Mouse (Mus musculus) hindbrain, embryonic 15.5 days (tissue): Measurements from ENCODE around the gene Cfap44. TPM values are rescaled to one million over a fixed set of nuclear protein-coding genes. Genes with fewer than 3 reads are reported as not detected.

Experiments used
- ATAC-seq: fragments of 200-750 bp; cut with Nextera tagmentation; 2 replicates; pipeline ENCODE4 v1.8.0; 2017; ENCODE audit warnings: low read depth, moderate number of reproducible peaks, moderate TSS enrichment; ENCODE audit not compliant: low FRiP score
- H3K27ac ChIP-seq: fragments of 300-500 bp; sonication (generic); replicated peaks from 2 replicates; pipeline ENCODE4 v1.5.1; 2015; ENCODE audit warnings: mild to moderate bottlenecking, inconsistent platforms
- H3K27me3 ChIP-seq: fragments of 300-500 bp; sonication (generic); 2 replicates; pipeline ENCODE4 v1.6.1; 2015; ENCODE audit warnings: control low read depth, inconsistent platforms
- H3K36me3 ChIP-seq: fragments of 300-500 bp; sonication (generic); 2 replicates; pipeline ENCODE4 v1.6.1; 2015; ENCODE audit warnings: control low read depth, inconsistent platforms
- H3K4me1 ChIP-seq: fragments of 300-500 bp; sonication (generic); replicated peaks from 2 replicates; pipeline ENCODE4 v1.6.1; 2015; ENCODE audit warnings: control low read depth, inconsistent platforms
- H3K4me2 ChIP-seq: fragments of 300-500 bp; sonication (generic); 2 replicates; pipeline ENCODE4 v1.6.1; 2015; ENCODE audit warnings: moderate library complexity, mild to moderate bottlenecking, inconsistent platforms
- H3K4me3 ChIP-seq: fragments of 300-500 bp; sonication (generic); 2 replicates; pipeline ENCODE4 v1.5.1; 2015; ENCODE audit warnings: mild to moderate bottlenecking, inconsistent platforms
- H3K9ac ChIP-seq: fragments of 300-500 bp; sonication (generic); 2 replicates; pipeline ENCODE4 v1.6.1; 2015; ENCODE audit warnings: inconsistent platforms
- H3K9me3 ChIP-seq: fragments of 300-500 bp; sonication (generic); 2 replicates; pipeline ENCODE4 v1.6.1; 2016; ENCODE audit warnings: control low read depth, inconsistent platforms
- WGBS: fragments of 180-500 bp; shearing (Covaris S2); methylation state at CpG from one replicate; pipeline ENCODE4 v1.1.7; 2015; 5-methylcytosine and 5-hydroxymethylcytosine counted together
- polyA plus RNA-seq: library from polyadenylated mRNA; unstranded; fragments of >200 nt; fragmentation: Nextera tagmentation; extraction: Ambion mirVana; gene quantifications from 2 replicates; pipeline ENCODE4 v1.2.1, GENCODE M21; 2015

Cfap44 gene
- polyA plus RNA-seq, 1 experiment from 2014 or later: 5.1 TPM

- Histone ChIP-seq H3K9me3 (no peaks in the 10 kb centered on the region), H3K36me3 (no peaks in the 10 kb centered on the region), H3K4me2 (no peak overlapping the region), H3K4me1 (0 out of 2 replicates have a peak, but pooled peaks cover 7% of the 10 kb centered on the region), H3K27ac (no peak overlapping the region), H3K27me3 (no peaks in the 10 kb centered on the region), H3K9ac (no peak overlapping the region), H3K4me3 (no peak overlapping the region)
- ATAC-seq: no peak
- 10% methylated on average over 7 of the region's 7 CpGs for WGBS
These were observed 89.5 kb downstream of the Cfap44 start for GRCm38 (mm10) chr16:44484079-44484478.

- Histone ChIP-seq H3K4me2 (no peak overlapping the region), H3K4me1 (0 out of 2 replicates have a peak, but pooled peaks cover 7% of the 10 kb centered on the region), H3K9me3 (no peaks in the 10 kb centered on the region), H3K4me3 (no peak overlapping the region), H3K27ac (no peak overlapping the region), H3K36me3 (no peaks in the 10 kb centered on the region), H3K27me3 (no peaks in the 10 kb centered on the region), H3K9ac (no peak overlapping the region)
- no peak for ATAC-seq
- 81% methylated on average over 10 of the region's 10 CpGs for WGBS
These were observed 90.2 kb downstream of the Cfap44 start for GRCm38 (mm10) chr16:44484831-44485230.

- ATAC-seq: no peak
- H3K4me3 ChIP-seq: no peak overlapping the region
- H3K27me3 ChIP-seq: no peaks in the 10 kb centered on the region
- H3K27ac ChIP-seq: no peak overlapping the region
- H3K9ac ChIP-seq: no peak overlapping the region
- H3K9me3 ChIP-seq: no peaks in the 10 kb centered on the region
- H3K4me1 ChIP-seq: 0 out of 2 replicates have a peak, but pooled peaks cover 7% of the 10 kb centered on the region
- 72% methylated on average over 8 of the region's 8 CpGs for WGBS
- 0 out of 2 replicates have a peak, but pooled peaks cover 2% of the 10 kb centered on the region for H3K36me3 ChIP-seq
- no peak overlapping the region for H3K4me2 ChIP-seq
These were observed 91.1 kb downstream of the Cfap44 start for GRCm38 (mm10) chr16:44485691-44486090.

GRCm38 (mm10) chr16:44486612-44487011 is 92.0 kb downstream of the Cfap44 start:
- H3K9me3 ChIP-seq: no peaks in the 10 kb centered on the region
- no peaks in the 10 kb centered on the region for H3K27me3 ChIP-seq
- H3K4me1 ChIP-seq: 0 out of 2 replicates have a peak, but pooled peaks cover 7% of the 10 kb centered on the region
- 71% methylated on average over 9 of the region's 9 CpGs for WGBS
- no peak for ATAC-seq
- no peak overlapping the region for H3K4me3 ChIP-seq
- H3K4me2 ChIP-seq: no peak overlapping the region
- no peak overlapping the region for H3K9ac ChIP-seq
- no peak overlapping the region for H3K27ac ChIP-seq
- H3K36me3 ChIP-seq: 0 out of 2 replicates have a peak, but pooled peaks cover 4% of the 10 kb centered on the region

GRCm38 (mm10) chr16:44487194-44487593 is 92.6 kb downstream of the Cfap44 start:
- 0 out of 2 replicates have a peak overlapping the region, but pooled peaks have one; percentile 6 for H3K27ac ChIP-seq
- 66% methylated on average over 13 of the region's 13 CpGs for WGBS

GRCm38 (mm10) chr16:44491051-44491450 is 96.5 kb downstream of the Cfap44 start:
- no peak overlapping the region for H3K4me2 ChIP-seq
- WGBS: 95% methylated on average over 9 of the region's 9 CpGs
- no peak for ATAC-seq
- H3K27ac ChIP-seq: no peak overlapping the region
- 0 out of 2 replicates have a peak, but pooled peaks cover 4% of the 10 kb centered on the region for H3K36me3 ChIP-seq
- no peak overlapping the region for H3K9ac ChIP-seq
- H3K4me3 ChIP-seq: no peak overlapping the region
- H3K9me3 ChIP-seq: no peaks in the 10 kb centered on the region
- no peaks in the 10 kb centered on the region for H3K27me3 ChIP-seq
- peaks cover 18% of the 10 kb centered on the region for H3K4me1 ChIP-seq

More at GRCm38 (mm10) chr16:44487194-44487593, 92.6 kb downstream of the Cfap44 start:
- Histone ChIP-seq H3K9ac (no peak overlapping the region), H3K9me3 (no peaks in the 10 kb centered on the region), H3K27me3 (no peaks in the 10 kb centered on the region), H3K4me1 (0 out of 2 replicates have a peak, but pooled peaks cover 1% of the 10 kb centered on the region), H3K4me2 (no peak overlapping the region), H3K4me3 (no peak overlapping the region), H3K36me3 (0 out of 2 replicates have a peak, but pooled peaks cover 4% of the 10 kb centered on the region)
- ATAC-seq: no peak

- WGBS: 91% methylated on average over 6 of the region's 6 CpGs
- no peak for ATAC-seq
- Histone ChIP-seq H3K9ac (no peak overlapping the region), H3K9me3 (no peaks in the 10 kb centered on the region), H3K4me3 (no peak overlapping the region), H3K4me2 (no peak overlapping the region), H3K27me3 (no peaks in the 10 kb centered on the region), H3K27ac (no peak overlapping the region), H3K4me1 (peaks cover 22% of the 10 kb centered on the region), H3K36me3 (0 out of 2 replicates have a peak, but pooled peaks cover 4% of the 10 kb centered on the region)
These were observed 97.6 kb downstream of the Cfap44 start for GRCm38 (mm10) chr16:44492151-44492550.

- Histone ChIP-seq H3K36me3 (peaks cover 4% of the 10 kb centered on the region; the same call in 1 of the 2 replicates), H3K27ac (no peak overlapping the region), H3K9me3 (no peaks in the 10 kb centered on the region), H3K9ac (no peak overlapping the region), H3K4me3 (no peak overlapping the region), H3K4me2 (no peak overlapping the region), H3K27me3 (no peaks in the 10 kb centered on the region), H3K4me1 (peaks cover 23% of the 10 kb centered on the region)
- ATAC-seq: no peak
- 87% methylated on average over 9 of the region's 9 CpGs for WGBS
These were observed 98.1 kb downstream of the Cfap44 start for GRCm38 (mm10) chr16:44492706-44493105.

- WGBS: 30% methylated on average over 6 of the region's 6 CpGs
- Histone ChIP-seq H3K36me3 (peaks cover 12% of the 10 kb centered on the region), H3K4me3 (no peak overlapping the region)
These were observed 99.3 kb downstream of the Cfap44 start for GRCm38 (mm10) chr16:44493868-44494267.

GRCm38 (mm10) chr16:44494441-44495108 is 100.0 kb downstream of the Cfap44 start:
- Histone ChIP-seq H3K4me2 (no peak overlapping the region), H3K4me1 (peaks cover 23% of the 10 kb centered on the region), H3K36me3 (peaks cover 14% of the 10 kb centered on the region), H3K9me3 (no peaks in the 10 kb centered on the region), H3K9ac (no peak overlapping the region), H3K27ac (peak overlapping the region; percentile 56), H3K27me3 (no peaks in the 10 kb centered on the region), H3K4me3 (no peak overlapping the region)
- ATAC-seq: peak; percentile 73
- 32% methylated on average over 8 of the region's 8 CpGs for WGBS

More at GRCm38 (mm10) chr16:44493868-44494267, 99.3 kb downstream of the Cfap44 start:
- H3K9me3 ChIP-seq: no peaks in the 10 kb centered on the region
- H3K4me2 ChIP-seq: no peak overlapping the region
- peak overlapping the region; percentile 56 for H3K27ac ChIP-seq
- ATAC-seq: no peak; the same call in 1 of the 2 replicates
- no peak overlapping the region for H3K9ac ChIP-seq
- peaks cover 23% of the 10 kb centered on the region for H3K4me1 ChIP-seq
- no peaks in the 10 kb centered on the region for H3K27me3 ChIP-seq

GRCm38 (mm10) chr16:44496971-44497464 is 102.4 kb downstream of the Cfap44 start:
- no peak overlapping the region for H3K4me3 ChIP-seq
- H3K9ac ChIP-seq: no peak overlapping the region
- 0 out of 2 replicates have a peak overlapping the region, but pooled peaks have one; percentile 8 for H3K27ac ChIP-seq
- H3K27me3 ChIP-seq: no peaks in the 10 kb centered on the region
- ATAC-seq: no peak
- H3K9me3 ChIP-seq: no peaks in the 10 kb centered on the region
- H3K36me3 ChIP-seq: peaks cover 18% of the 10 kb centered on the region
- H3K4me2 ChIP-seq: no peak overlapping the region
- WGBS: 78% methylated on average over 15 of the region's 15 CpGs
- H3K4me1 ChIP-seq: peaks cover 23% of the 10 kb centered on the region

- Histone ChIP-seq H3K9ac (no peak overlapping the region), H3K4me3 (no peak overlapping the region), H3K36me3 (peaks cover 18% of the 10 kb centered on the region), H3K9me3 (no peaks in the 10 kb centered on the region), H3K4me1 (peaks cover 26% of the 10 kb centered on the region), H3K4me2 (no peak overlapping the region), H3K27ac (no peak overlapping the region), H3K27me3 (no peaks in the 10 kb centered on the region)
- ATAC-seq: no peak
- WGBS: 89% methylated on average over 3 of the region's 3 CpGs
These were observed 103.9 kb downstream of the Cfap44 start for GRCm38 (mm10) chr16:44498447-44498846.
